Mouse (Mus musculus) frontal cortex, adult 2 months (tissue): ENCODE results near the gene Psma5. TPM values are rescaled to one million over a fixed set of nuclear protein-coding genes. Genes with fewer than 3 reads are reported as not detected.
"Not testable (repeated sequence)": the region's sequence is repeated elsewhere in the genome, so short reads cannot be mapped to it uniquely, and the experiment has no call there.

ENCODE experiments used
- DNase-seq, 2 experiments: peaks; one replicate each; pipeline ENCODE4 v3.0.0; 2022; ENCODE audit warnings: low spot score in 1 of 2; ENCODE audit errors: extremely low spot score in 1 of 2
- polyA plus RNA-seq: library from polyadenylated mRNA; depleted of rRNA; stranded (reverse); fragments of >200 nt; gene quantifications from 2 replicates; pipeline ENCODE4 v1.2.3, GENCODE M21; 2012; rRNA removed

The Psma5 gene
- 98.0 and 117 TPM in 2 replicates for polyA plus RNA-seq

DNA sequence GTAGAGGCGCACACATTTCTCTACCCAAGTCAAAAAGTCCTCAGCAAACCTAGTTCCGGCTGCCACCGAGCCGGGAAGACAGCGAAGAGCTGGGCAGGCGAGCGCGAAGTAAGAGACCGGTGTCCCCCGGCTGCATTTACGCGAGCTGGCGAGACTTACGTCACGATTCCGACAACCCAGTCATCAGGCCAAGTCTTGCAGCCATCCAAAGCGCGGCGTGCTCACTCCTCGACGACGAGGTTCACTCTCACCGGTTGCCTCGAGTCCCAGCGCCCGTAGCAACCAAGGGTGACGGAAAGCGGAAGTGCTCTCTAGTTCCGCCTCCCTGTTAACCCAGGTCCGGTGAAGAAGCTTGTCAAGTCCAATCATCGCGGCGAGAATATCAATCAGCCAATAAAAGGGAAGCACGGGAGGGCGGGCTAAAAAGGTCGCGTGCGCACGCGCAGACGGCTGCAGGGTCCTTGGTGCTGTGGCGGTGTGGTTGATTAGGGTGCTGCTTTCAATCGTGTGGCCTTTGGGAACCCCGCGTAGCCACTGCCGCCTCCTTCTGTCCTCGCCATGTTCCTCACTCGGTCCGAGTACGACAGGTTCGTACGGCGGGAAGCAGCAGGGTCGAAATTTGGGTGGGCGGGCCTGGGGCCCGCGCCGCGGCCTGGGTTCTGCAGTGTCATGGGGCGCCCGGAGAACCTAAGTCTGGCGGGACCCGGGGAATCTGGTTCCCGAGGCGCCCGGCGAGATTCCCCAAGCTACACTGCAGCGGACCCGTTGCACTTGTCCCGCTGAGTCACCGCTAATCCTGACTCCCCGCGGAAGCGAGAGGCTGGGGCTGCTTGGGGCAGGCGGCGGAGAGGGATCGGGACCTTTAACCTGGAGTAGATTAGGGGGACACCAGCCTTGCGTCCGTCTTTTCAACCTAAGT is at the start of gene Psma5:
TSS of gene Psma5 (plus strand) at position 208 of the 919 bp plus-strand sequence.
- DNase-seq = peak; percentile 95 to 96

- DNase-seq = no peak
These were observed 47.7 kb upstream of the Psma5 start for GRCm38 (mm10) chr3:108209001-108209400.

- no peak for DNase-seq
These were observed 47.2 kb upstream of the Psma5 start for GRCm38 (mm10) chr3:108209536-108209935.

DNA sequence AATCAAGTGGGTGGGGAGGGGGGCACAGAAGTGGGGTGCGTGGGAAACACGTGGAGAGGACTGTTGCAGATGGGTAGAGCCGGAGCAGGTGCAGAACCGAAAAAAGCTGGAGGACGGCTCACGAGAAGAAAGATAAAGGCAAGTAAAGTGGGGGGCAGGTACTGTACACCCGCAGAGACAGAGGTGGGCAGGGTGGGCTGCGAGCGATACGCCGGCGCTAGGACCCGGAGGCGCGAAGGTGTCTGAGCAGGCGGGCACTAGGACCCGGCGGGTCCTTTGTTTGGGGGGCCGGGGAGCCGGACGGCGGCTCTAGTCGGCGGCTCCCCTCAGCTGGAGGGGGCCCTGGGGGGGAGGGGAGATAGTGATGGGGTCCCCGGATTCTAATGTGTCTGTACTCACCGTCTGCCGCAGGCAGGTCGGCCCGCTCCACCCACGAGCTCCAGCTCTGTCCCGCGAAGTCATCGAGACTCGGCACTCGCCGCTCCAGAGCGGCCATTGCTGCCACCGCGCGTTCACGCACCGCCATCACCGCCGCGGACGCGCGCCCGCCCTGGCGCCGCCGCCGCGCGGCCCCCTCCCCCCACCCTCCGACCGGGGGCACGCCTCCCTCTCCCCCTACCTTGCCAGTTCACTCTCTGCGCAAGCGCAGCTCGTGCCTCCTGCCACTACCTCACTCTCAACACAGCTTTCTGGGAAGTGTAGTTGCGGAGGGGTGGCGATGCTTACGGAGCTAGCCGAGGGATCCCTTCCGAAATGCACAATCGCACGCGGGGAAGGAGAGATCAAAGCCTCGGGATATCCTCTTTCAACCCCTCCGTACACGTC is 46.6 kb upstream of the Psma5 start:
- peak; percentile 92 to 95 for DNase-seq

DNA sequence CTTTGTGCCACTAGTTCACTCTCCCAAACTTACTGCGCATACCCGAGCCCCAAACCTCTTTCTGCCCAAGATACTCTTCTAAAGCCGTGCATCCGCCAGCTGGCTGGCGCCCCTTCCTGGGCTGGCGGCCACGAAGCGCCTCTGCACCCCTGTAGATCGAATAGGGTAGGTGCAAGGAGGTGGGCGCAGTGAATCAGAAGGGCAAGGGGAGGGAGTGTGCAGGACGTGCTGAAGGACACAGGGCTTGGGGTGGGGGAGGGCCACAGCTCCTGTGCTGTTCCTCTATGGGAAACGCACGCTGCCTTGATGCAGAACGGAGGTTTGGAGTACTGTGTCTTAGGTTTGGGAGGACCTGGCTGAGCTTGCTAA is 46.0 kb upstream of the Psma5 start, which contains the start of gene Atxn7l2:
TSS of gene Atxn7l2 (minus strand) at position 164 of the 369 bp plus-strand sequence.
- peak in 1 of 2 experiments; percentile 78 for DNase-seq

DNA sequence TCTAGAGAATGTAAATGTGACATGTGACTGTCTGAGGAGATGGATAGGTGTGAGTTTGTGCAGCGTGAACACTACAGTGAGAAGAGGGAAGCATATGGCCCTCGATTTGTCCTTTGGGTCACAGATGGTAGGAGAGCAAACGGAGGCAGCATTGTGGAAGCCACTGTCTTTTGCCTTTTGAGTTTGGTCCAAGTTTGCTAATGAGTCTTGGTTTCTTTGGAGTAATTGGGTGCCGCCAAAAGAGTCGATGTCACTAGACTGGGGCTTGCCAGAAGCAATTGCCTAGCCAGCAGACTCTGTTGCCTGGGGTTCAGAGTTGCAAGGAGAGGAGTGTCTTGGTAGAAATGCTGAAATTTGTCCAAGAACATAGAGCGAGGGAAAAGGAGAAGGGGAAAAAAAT is 44.9 kb upstream of the Psma5 start:
- peak in 1 of 2 experiments; percentile 25 for DNase-seq

GRCm38 (mm10) chr3:108212406-108212805 is 44.3 kb upstream of the Psma5 start:
- DNase-seq = no peak

DNA sequence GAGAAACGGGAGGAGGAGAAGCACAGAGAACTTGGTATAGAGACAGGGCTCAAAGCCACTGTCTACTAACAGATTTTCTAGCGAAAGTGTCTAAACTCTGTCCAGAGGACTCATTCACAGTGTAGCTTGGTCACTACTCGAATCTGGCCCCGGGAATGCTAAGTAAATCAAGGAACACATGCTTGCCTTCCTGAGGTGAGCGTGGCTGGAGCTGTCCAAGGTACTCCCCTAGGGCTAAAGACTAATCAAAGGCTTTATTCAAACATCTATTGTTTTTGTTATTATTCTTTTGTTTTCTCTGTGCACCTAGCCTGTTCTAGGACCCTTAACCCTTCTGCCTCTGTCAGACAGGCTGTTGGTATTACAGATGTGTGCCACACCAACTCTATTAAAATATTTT is 42.0 kb upstream of the Psma5 start:
- no peak for DNase-seq

DNA sequence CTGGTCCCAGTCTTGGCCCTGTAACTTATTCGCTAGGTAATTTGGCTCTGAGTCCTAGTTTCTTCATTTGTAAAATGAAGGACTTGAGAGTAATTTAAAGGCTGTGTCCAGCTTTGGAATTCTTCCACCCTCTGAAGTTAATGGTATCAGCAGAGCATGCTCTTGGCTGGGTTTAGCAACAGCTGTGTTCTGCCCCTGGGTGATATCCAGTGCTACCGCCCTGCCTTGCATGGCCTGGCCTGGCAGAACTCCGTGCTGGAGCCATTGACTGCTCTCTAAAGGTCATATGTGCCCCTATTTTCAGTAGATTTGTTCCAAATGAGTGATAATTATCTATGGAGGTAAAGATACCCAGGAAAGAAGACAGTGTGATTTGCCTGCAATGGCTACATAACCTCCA is 36.1 kb upstream of the Psma5 start:
- no peak for DNase-seq

DNA sequence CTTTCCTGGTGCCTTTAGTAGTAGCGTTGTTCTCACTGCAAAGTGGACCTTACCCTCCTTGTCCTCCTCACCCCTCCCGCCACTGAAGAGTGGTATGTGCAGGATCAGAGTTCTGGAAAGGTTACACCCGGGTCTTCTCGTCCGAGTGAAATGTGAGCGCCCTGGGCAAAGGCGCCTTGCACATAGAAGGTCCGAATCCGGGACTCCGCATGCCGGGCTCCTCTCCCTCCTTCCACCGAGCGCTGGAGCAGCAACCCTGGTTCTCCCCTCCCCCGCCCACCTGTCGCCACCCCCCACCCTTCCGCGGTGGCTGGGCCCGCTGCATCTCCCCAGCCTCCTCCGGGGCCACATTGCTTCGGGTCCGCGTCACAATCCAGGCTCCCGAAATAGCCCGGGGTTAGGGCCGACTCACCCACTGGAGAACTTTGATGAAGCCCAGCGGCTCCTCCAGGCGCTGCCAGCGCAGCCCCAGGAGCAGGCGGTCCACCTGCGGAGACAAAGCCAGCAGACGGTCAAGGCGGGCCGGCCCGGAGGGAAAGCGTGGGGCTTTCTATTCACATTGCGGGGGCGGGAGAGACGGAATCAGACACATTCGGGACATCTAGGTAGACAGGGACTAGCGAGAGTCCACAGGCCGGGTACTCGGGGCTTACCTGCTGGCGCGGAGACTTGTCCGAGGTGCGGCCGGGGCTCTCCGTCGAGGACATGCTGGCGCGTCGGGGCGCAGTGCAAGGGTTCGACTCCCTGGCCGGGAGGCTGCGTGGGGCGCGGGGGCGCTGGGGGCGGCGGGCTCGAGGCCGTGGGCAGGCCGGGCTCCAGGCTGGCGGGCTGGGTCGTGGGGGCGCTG is 30.8 kb upstream of the Psma5 start:
- no peak for DNase-seq

DNA sequence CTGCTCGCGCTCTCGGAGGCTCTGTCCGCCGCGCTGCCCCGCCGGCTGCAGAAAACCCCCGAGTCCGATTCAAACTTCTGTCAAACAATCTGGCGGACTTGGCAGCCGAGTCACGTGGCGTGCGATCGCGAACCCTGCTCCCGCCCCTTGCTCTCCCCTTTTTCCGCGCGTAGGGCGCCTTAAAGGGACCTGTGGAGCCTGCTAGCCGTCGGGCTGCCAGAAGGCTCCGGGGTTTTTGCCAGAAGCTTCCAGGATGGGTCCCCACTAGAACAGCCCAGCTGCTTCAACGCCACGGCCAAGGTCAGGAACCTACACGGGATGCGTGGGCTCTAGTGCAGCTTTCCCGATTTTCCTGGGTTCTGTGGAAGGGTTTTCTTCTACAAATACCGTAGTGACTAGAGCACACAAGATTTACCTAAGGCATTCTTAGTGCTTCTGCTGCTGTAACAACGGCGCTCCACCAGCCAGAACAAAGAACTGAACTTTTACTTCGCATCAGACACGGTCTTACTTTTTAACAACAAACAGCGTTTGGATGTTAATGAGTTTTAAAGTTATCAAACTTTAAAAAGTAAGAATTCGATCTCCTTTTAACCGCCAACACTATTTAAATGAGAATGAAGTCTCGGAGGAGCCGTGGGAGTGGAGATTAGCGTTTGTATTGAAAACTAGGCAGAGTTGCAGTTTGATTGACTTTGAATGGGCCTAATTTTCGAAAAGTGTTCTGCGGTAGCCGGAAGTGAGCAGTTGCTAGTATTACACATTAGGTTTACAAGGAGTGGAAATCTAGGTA is 30.0 kb upstream of the Psma5 start, which contains the start of gene Sypl2:
TSS of gene Sypl2 (minus strand) at position 91 of the 793 bp plus-strand sequence.
- peak in 1 of 2 experiments; percentile 19 for DNase-seq

DNA sequence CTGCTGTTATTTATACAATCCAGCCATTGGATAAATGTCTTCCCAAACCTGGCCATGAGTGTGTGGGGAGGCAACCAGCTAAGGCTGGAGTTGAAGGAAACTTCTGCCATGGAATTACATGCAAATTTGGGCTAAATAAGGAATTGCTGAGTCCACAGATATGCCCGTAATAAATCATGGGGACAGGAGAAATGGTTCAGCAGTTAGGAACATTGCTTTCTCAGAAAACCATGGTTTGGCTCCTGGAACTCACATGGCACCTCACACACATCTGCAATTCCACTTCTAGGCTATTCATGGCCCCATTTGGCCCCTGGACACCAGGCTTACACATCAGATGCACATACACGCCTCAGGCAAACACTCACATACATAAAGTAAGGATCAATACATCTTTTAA is 29.2 kb upstream of the Psma5 start:
- no peak for DNase-seq

GRCm38 (mm10) chr3:108231646-108232045 is 25.1 kb upstream of the Psma5 start:
- DNase-seq = no peak

- not testable (repeated sequence) for DNase-seq
These were observed 19.1 kb upstream of the Psma5 start for GRCm38 (mm10) chr3:108237474-108238102.

DNA sequence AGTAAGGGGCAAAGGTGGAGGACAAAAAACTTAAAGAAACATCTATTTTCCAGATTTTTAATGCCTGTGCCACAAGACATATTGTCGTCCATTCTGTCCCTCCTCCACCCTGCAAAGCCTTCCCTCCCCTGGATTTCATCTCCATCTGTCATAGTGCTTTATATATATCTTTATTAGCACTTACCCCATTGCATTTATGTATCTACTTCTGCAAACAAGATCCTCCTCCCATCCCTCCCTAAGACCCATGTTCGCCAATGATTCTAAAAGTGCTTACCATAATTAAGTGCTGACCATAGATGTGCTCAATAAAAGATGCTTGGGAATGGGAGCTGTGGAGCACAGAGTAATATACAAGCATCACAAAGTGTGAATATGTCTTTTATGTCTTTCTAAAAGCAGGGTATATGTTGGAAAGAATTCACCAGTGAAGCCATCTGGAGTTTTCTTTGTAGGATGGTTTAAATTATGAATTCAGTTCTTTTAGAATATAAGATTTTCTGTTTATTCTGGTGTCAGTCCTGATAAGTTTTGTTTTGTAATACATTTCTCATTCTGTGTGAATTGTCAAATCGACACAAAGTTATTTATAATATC is 15.4 kb upstream of the Psma5 start:
- no peak for DNase-seq

DNA sequence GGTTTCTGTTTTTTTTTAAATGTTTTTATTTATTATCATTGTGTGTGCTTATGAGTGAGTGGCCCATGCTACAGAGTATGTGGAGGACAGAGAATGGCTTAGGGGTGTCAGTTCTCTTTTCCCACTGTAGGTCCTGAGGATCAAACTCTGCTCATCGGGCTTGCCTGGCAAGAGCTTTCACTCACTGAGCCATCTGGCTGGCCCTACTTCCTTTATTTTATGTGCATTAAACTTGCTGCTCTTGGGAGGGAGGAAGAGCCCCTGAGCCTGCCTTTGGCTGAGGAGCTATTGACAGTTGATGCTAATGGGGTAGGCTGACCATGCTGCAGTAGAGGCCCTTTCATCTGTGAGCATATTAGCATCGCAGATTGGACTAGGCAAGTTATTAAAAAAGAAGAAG is 9.9 kb upstream of the Psma5 start:
- no peak for DNase-seq

GRCm38 (mm10) chr3:108257831-108258500 is 1.2 kb downstream of the Psma5 start:
- DNase-seq = no peak

- DNase-seq = no peak
These were observed 2.6 kb downstream of the Psma5 start for GRCm38 (mm10) chr3:108259319-108259718.
